Mouse (Mus musculus): ENCODE measurements around the gene Slc22a3.
A peak's percentile ranks its signal among the peaks of the same experiment; 100 is the strongest.

Gene Slc22a3

DNA sequence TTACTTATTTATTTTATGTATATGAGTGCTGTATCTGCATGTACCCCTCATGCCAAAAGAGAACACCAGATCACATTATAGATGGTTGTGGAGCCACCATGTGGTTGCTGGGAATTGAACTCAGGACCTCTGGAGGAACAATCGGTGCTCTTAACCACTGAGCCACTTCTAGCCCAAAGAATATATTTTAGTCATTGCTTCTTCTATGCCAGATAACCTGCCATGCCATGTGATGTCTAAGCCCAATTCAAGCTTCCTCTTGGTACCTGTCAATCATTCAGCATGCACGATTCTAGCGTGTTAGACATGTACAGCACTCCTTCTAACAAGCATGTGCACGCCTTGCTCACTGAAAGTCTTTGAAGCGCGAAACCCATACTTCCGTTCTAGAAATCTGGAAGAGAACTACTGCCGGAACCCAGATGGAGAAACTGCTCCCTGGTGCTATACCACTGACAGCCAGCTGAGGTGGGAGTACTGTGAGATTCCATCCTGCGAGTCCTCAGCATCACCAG is 111.3 kb downstream of the Slc22a3 start:
- no peak for DNase-seq

DNA sequence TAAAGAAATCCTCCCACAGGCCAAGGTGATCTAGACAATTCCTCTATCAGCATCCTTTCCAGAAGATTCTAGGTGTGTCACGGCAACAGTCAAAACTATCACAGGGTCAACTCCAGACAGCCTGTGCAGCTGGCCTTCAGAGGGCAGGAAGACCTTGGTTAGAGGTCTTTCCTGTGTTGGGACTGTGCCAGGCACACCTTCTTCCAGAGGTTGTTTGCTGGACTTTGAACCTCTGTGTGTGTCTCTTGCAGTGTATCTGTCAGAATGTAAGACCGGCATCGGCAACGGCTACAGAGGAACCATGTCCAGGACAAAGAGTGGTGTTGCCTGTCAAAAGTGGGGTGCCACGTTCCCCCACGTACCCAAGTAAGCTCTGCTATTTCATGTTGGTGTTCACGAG is 119.3 kb downstream of the Slc22a3 start:
- no peak for DNase-seq

- no peak for DNase-seq
Observed at GRCm38 (mm10) chr17:12387781-12388180, 119.7 kb downstream of the Slc22a3 start.

- no peak for DNase-seq
Observed at GRCm38 (mm10) chr17:12385049-12385794, 122.3 kb downstream of the Slc22a3 start.

- no peak for DNase-seq
Observed at GRCm38 (mm10) chr17:12382531-12382930, 125.0 kb downstream of the Slc22a3 start.

GRCm38 (mm10) chr17:12381579-12381978 is 125.9 kb downstream of the Slc22a3 start:
- DNase-seq = no peak

GRCm38 (mm10) chr17:12380287-12380686 is 127.2 kb downstream of the Slc22a3 start:
- no peak for DNase-seq

DNA sequence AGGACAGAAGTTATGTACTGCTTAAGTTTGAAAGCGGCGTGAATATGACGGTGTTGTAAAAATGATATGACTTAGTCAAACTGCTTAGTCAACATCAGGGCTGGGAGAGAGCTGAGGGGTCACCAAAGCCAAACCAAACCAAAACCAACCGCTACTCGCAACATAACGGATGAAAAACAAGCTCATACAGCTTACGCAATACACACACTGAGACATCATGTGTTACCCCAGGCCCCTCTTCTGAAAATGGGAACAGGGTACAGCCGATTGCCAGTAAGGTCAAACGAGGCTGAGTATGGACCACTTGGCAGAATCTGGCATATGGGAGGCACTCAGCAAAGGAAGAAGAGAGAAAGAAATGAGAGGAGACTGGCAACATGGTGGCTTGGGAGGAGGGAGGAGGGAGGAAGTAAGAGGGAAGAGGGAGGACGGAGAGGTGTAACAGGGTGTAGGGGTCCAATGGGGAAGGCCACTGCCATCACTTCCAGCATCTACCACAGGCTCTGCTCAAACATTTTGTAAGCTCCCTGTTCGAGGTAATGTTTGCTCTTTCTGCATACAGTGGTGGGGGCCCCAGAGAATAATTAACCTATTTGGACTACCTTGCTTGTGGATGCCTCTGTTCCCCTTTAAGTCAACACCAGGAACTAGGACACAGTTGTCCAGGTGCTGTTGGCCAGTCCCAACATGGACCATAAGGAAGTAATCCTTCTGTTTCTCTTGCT is 129.4 kb downstream of the Slc22a3 start, which contains the start of gene Plg:
Plg (plus strand) TSS at position 628 of the 725 bp plus-strand sequence.
- no peak for DNase-seq

DNA sequence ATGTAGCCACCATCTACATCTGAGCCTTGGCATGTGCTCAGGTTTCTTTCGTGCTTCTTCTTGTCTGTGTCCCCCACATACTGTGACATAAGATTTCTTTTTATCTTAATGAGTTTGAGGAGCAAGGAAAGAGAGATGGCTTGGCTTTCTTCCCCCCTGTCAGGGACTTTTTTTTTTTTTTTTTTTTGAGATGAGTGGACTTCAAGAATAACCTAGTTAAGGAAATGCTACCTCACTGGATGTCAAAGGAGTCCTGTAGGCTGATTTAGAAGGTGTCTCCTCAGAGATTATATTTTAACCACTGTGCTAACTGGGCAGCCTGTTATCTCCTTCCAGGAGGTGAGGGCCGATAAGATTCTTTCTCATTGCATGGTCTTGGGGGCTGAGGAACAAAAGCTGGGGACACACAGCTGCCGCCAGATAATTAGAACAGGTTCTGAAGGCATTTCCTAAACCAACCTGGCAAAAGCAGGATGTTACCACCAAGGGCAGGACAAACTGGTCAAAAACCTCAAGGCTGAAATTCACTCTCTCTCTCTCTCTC is 133.8 kb downstream of the Slc22a3 start:
- no peak for DNase-seq

DNA sequence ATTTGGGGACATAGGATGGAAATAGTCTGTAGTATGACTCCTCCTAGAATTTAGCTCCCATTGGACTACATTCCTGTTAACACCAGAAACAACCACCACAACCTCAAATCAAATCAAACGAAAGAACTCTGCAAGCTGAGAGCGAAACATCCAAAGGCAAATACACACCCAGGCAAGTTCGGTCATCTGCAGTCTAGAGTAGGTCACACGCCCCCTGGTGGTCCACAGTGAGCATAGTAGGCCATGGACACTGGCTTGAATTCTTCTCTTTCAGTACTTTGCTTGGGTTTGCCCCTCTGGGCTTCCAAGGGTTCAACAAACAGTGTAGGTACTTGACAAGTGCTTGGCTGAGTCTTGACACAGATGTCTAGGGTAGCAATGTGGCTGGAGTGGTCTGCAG is 135.5 kb downstream of the Slc22a3 start:
- DNase-seq = peak; percentile 26 to 46

- no peak for DNase-seq
Observed at GRCm38 (mm10) chr17:12371310-12371925, 136.1 kb downstream of the Slc22a3 start.

- no peak for DNase-seq
Observed at GRCm38 (mm10) chr17:12370289-12370688, 137.2 kb downstream of the Slc22a3 start.

DNA sequence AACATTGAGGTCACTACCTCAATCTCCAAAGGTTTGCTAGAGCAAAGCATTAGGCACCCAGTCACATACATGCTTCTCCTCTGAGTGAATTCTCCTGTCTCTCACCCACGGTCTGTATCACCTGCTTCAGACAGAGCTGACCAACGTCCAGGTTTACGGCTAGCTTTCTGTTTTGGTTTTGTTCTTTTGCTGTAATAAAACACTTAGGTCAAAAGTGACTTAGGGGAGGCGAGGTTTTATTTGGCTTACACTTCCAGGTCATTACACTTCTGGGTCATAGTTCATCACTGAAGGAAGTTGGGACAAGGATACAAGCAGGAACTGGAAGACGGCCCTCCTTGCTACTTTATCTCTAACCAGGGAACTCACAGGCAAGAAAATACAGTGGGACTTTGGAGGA is 138.1 kb downstream of the Slc22a3 start:
- no peak for DNase-seq

All from thymus, adult 18-20 months (tissue).